Mouse (Mus musculus): ENCODE measurements around the gene Ptpru. TPM values are rescaled to one million over a fixed set of nuclear protein-coding genes. Genes with fewer than 3 reads are reported as not detected.
A peak's percentile ranks its signal among the peaks of the same experiment; 100 is the strongest.

Gene Ptpru
- polyA plus RNA-seq, 1 experiment from 2014 or later: 13.3 TPM

- no peak overlapping the region for H3K4me2 ChIP-seq (ENCODE audit: low read depth)
- no peaks in the 10 kb centered on the region for H3K27me3 ChIP-seq (ENCODE audit: control insufficient read depth, insufficient read depth, low read length)
- no peaks in the 10 kb centered on the region for H3K36me3 ChIP-seq (ENCODE audit: control insufficient read depth, insufficient read depth, low read length)
- WGBS: 15% methylated on average over 6 of the region's 6 CpGs
- peaks cover 2% of the 10 kb centered on the region; the same call in 1 of the 2 replicates for H3K4me1 ChIP-seq (ENCODE audit: control insufficient read depth, insufficient read depth, low read length)
- no peaks in the 10 kb centered on the region for H3K9me3 ChIP-seq (ENCODE audit: control insufficient read depth, low read length)
- ATAC-seq (ENCODE audit: insufficient read depth, low FRiP score, low TSS enrichment) (no peak), DNase-seq (ENCODE audit: low spot score) (peak; percentile 46)
- H3K27ac ChIP-seq (ENCODE audit: low read depth, low read length): no peak overlapping the region
- no peak overlapping the region for H3K4me3 ChIP-seq (ENCODE audit: low read depth, low read length)
- no peak overlapping the region for H3K9ac ChIP-seq (ENCODE audit: low read length)
Measured at GRCm38 (mm10) chr4:131826905-131827304, 11.2 kb downstream of the Ptpru start.

- no peak for ATAC-seq (ENCODE audit: insufficient read depth, low FRiP score, low TSS enrichment)
- no peak overlapping the region for H3K27ac ChIP-seq (ENCODE audit: low read depth, low read length)
- 53% methylated on average over 8 of the region's 8 CpGs for WGBS
Measured at GRCm38 (mm10) chr4:131825830-131826229, 12.3 kb downstream of the Ptpru start.

GRCm38 (mm10) chr4:131824939-131825338 is 13.1 kb downstream of the Ptpru start:
- H3K9me3 ChIP-seq (ENCODE audit: control insufficient read depth, low read length): no peaks in the 10 kb centered on the region
- 40% methylated on average over 3 of the region's 3 CpGs for WGBS
- peaks cover 8% of the 10 kb centered on the region; the same call in 1 of the 2 replicates for H3K4me1 ChIP-seq (ENCODE audit: control insufficient read depth, insufficient read depth, low read length)

More at GRCm38 (mm10) chr4:131825830-131826229, 12.3 kb downstream of the Ptpru start:
- no peak overlapping the region for H3K9ac ChIP-seq (ENCODE audit: low read length)
- H3K27me3 ChIP-seq (ENCODE audit: control insufficient read depth, insufficient read depth, low read length): no peaks in the 10 kb centered on the region
- no peaks in the 10 kb centered on the region for H3K36me3 ChIP-seq (ENCODE audit: control insufficient read depth, insufficient read depth, low read length)
- H3K4me1 ChIP-seq (ENCODE audit: control insufficient read depth, insufficient read depth, low read length): peaks cover 8% of the 10 kb centered on the region; the same call in 1 of the 2 replicates
- H3K9me3 ChIP-seq (ENCODE audit: control insufficient read depth, low read length): no peaks in the 10 kb centered on the region
- DNase-seq (ENCODE audit: low spot score): no peak
- H3K4me2 ChIP-seq (ENCODE audit: low read depth): no peak overlapping the region
- H3K4me3 ChIP-seq (ENCODE audit: low read depth, low read length): no peak overlapping the region

GRCm38 (mm10) chr4:131822583-131822982 is 15.5 kb downstream of the Ptpru start:
- WGBS: 90% methylated on average over 3 of the region's 3 CpGs
- Histone ChIP-seq H3K27me3 (ENCODE audit: control insufficient read depth, insufficient read depth, low read length) (no peaks in the 10 kb centered on the region), H3K27ac (ENCODE audit: low read depth, low read length) (no peak overlapping the region), H3K36me3 (ENCODE audit: control insufficient read depth, insufficient read depth, low read length) (no peaks in the 10 kb centered on the region), H3K4me2 (ENCODE audit: low read depth) (no peak overlapping the region), H3K4me1 (ENCODE audit: control insufficient read depth, insufficient read depth, low read length) (peaks cover 8% of the 10 kb centered on the region; the same call in 1 of the 2 replicates), H3K4me3 (ENCODE audit: low read depth, low read length) (no peak overlapping the region), H3K9ac (ENCODE audit: low read length) (no peak overlapping the region), H3K9me3 (ENCODE audit: control insufficient read depth, low read length) (no peaks in the 10 kb centered on the region)
- ATAC-seq (ENCODE audit: insufficient read depth, low FRiP score, low TSS enrichment): no peak
- no peak for DNase-seq (ENCODE audit: low spot score)

More at GRCm38 (mm10) chr4:131824939-131825338, 13.1 kb downstream of the Ptpru start:
- Histone ChIP-seq H3K9ac (ENCODE audit: low read length) (no peak overlapping the region), H3K27ac (ENCODE audit: low read depth, low read length) (no peak overlapping the region), H3K4me3 (ENCODE audit: low read depth, low read length) (no peak overlapping the region), H3K27me3 (ENCODE audit: control insufficient read depth, insufficient read depth, low read length) (no peaks in the 10 kb centered on the region), H3K36me3 (ENCODE audit: control insufficient read depth, insufficient read depth, low read length) (no peaks in the 10 kb centered on the region), H3K4me2 (ENCODE audit: low read depth) (no peak overlapping the region)
- peak; percentile 23 for DNase-seq (ENCODE audit: low spot score)
- ATAC-seq (ENCODE audit: insufficient read depth, low FRiP score, low TSS enrichment): no peak

GRCm38 (mm10) chr4:131821161-131821731 is 16.8 kb downstream of the Ptpru start:
- 53% methylated on average over 16 of the region's 16 CpGs for WGBS
- no peak for ATAC-seq (ENCODE audit: insufficient read depth, low FRiP score, low TSS enrichment)

GRCm38 (mm10) chr4:131818926-131819325 is 19.2 kb downstream of the Ptpru start:
- Histone ChIP-seq H3K4me2 (ENCODE audit: low read depth) (no peak overlapping the region), H3K4me1 (ENCODE audit: control insufficient read depth, insufficient read depth, low read length) (peaks cover 6% of the 10 kb centered on the region; the same call in 1 of the 2 replicates), H3K27me3 (ENCODE audit: control insufficient read depth, insufficient read depth, low read length) (no peaks in the 10 kb centered on the region), H3K36me3 (ENCODE audit: control insufficient read depth, insufficient read depth, low read length) (no peaks in the 10 kb centered on the region), H3K9ac (ENCODE audit: low read length) (no peak overlapping the region), H3K9me3 (ENCODE audit: control insufficient read depth, low read length) (no peaks in the 10 kb centered on the region), H3K27ac (ENCODE audit: low read depth, low read length) (no peak overlapping the region), H3K4me3 (ENCODE audit: low read depth, low read length) (no peak overlapping the region)
- ATAC-seq (ENCODE audit: insufficient read depth, low FRiP score, low TSS enrichment) (no peak), DNase-seq (ENCODE audit: low spot score) (no peak)
- 56% methylated on average over 23 of the region's 23 CpGs for WGBS

More at GRCm38 (mm10) chr4:131821161-131821731, 16.8 kb downstream of the Ptpru start:
- Histone ChIP-seq H3K36me3 (ENCODE audit: control insufficient read depth, insufficient read depth, low read length) (no peaks in the 10 kb centered on the region), H3K27me3 (ENCODE audit: control insufficient read depth, insufficient read depth, low read length) (no peaks in the 10 kb centered on the region), H3K27ac (ENCODE audit: low read depth, low read length) (no peak overlapping the region), H3K9me3 (ENCODE audit: control insufficient read depth, low read length) (no peaks in the 10 kb centered on the region), H3K4me3 (ENCODE audit: low read depth, low read length) (no peak overlapping the region), H3K9ac (ENCODE audit: low read length) (no peak overlapping the region), H3K4me2 (ENCODE audit: low read depth) (no peak overlapping the region), H3K4me1 (ENCODE audit: control insufficient read depth, insufficient read depth, low read length) (peaks cover 6% of the 10 kb centered on the region; the same call in 1 of the 2 replicates)
- DNase-seq (ENCODE audit: low spot score): peak; percentile 38

GRCm38 (mm10) chr4:131815774-131816173 is 22.3 kb downstream of the Ptpru start:
- no peak overlapping the region for H3K4me3 ChIP-seq (ENCODE audit: low read depth, low read length)
- H3K4me1 ChIP-seq (ENCODE audit: control insufficient read depth, insufficient read depth, low read length): no peaks in the 10 kb centered on the region
- DNase-seq (ENCODE audit: low spot score) (no peak), ATAC-seq (ENCODE audit: insufficient read depth, low FRiP score, low TSS enrichment) (no peak)
- no peak overlapping the region for H3K27ac ChIP-seq (ENCODE audit: low read depth, low read length)
- H3K9me3 ChIP-seq (ENCODE audit: control insufficient read depth, low read length): no peaks in the 10 kb centered on the region
- H3K27me3 ChIP-seq (ENCODE audit: control insufficient read depth, insufficient read depth, low read length): no peaks in the 10 kb centered on the region
- H3K4me2 ChIP-seq (ENCODE audit: low read depth): no peak overlapping the region
- WGBS: 77% methylated on average over 10 of the region's 10 CpGs
- no peak overlapping the region for H3K9ac ChIP-seq (ENCODE audit: low read length)
- no peaks in the 10 kb centered on the region for H3K36me3 ChIP-seq (ENCODE audit: control insufficient read depth, insufficient read depth, low read length)

- Histone ChIP-seq H3K4me3 (ENCODE audit: low read depth, low read length) (no peak overlapping the region), H3K36me3 (ENCODE audit: control insufficient read depth, insufficient read depth, low read length) (no peaks in the 10 kb centered on the region), H3K9me3 (ENCODE audit: control insufficient read depth, low read length) (no peaks in the 10 kb centered on the region), H3K4me2 (ENCODE audit: low read depth) (no peak overlapping the region), H3K4me1 (ENCODE audit: control insufficient read depth, insufficient read depth, low read length) (no peaks in the 10 kb centered on the region), H3K9ac (ENCODE audit: low read length) (no peak overlapping the region), H3K27ac (ENCODE audit: low read depth, low read length) (no peak overlapping the region), H3K27me3 (ENCODE audit: control insufficient read depth, insufficient read depth, low read length) (no peaks in the 10 kb centered on the region)
- 82% methylated on average over 10 of the region's 10 CpGs for WGBS
- DNase-seq (ENCODE audit: low spot score) (no peak), ATAC-seq (ENCODE audit: insufficient read depth, low FRiP score, low TSS enrichment) (no peak)
Measured at GRCm38 (mm10) chr4:131814869-131815268, 23.2 kb downstream of the Ptpru start.

- no peaks in the 10 kb centered on the region for H3K36me3 ChIP-seq (ENCODE audit: control insufficient read depth, insufficient read depth, low read length)
- no peak overlapping the region for H3K4me3 ChIP-seq (ENCODE audit: low read depth, low read length)
- H3K27me3 ChIP-seq (ENCODE audit: control insufficient read depth, insufficient read depth, low read length): no peaks in the 10 kb centered on the region
- no peak overlapping the region for H3K4me2 ChIP-seq (ENCODE audit: low read depth)
- no peak for DNase-seq (ENCODE audit: low spot score)
- 90% methylated on average over 7 of the region's 7 CpGs for WGBS
- H3K4me1 ChIP-seq (ENCODE audit: control insufficient read depth, insufficient read depth, low read length): no peaks in the 10 kb centered on the region
- H3K27ac ChIP-seq (ENCODE audit: low read depth, low read length): no peak overlapping the region
- no peak overlapping the region for H3K9ac ChIP-seq (ENCODE audit: low read length)
- no peak for ATAC-seq (ENCODE audit: insufficient read depth, low FRiP score, low TSS enrichment)
- H3K9me3 ChIP-seq (ENCODE audit: control insufficient read depth, low read length): no peaks in the 10 kb centered on the region
Measured at GRCm38 (mm10) chr4:131813798-131814197, 24.3 kb downstream of the Ptpru start.

Measured in neural tube, embryonic 11.5 days (tissue).